Mouse (Mus musculus): ENCODE data around the gene Iqsec2.

DNA sequence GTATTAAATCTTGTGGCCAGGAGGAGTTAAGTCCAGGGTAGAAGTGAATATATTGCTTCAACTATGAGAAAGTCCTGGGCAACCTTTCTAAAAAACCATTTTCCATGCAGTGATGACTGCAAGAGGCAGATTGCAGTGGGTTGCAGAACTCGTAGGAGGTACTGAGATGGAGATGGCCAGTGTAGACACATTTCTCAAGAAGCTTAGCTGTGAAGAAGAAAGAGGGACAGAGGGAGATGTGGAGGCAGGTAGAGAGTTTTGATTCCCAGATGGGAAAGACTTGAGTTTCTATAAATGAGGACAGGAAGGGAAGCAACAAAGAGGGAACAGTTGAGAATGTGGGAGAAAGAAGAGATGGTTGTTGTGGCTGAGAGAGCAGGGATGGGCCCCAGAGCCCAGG lies 47.2 kb downstream of the Iqsec2 start:
- TF ChIP-seq CTCF (conservative IDR thresholded peaks at IDR 0.05; ENCODE audit: low read length) (no peak), NANOG (IDR thresholded peaks at IDR 0.05; ENCODE audit: borderline replicate concordance, low read length) (no peak), POU5F1 (IDR thresholded peaks at IDR 0.05; ENCODE audit: borderline replicate concordance, low read length) (no peak)
